Mouse (Mus musculus): Measurements from ENCODE around the gene Chrdl2. TPM values are rescaled to one million over a fixed set of nuclear protein-coding genes. Genes with fewer than 3 reads are reported as not detected.

Chrdl2 gene
- polyA plus RNA-seq, 1 experiment from 2014 or later: not detected

GRCm38 (mm10) chr7:99980132-99980591 is 25.8 kb upstream of the Chrdl2 start, which contains the start of gene Rnf169:
TSS of gene Rnf169 (minus strand) at chr7:99980448.
- H3K9me3 ChIP-seq (replicated peaks; ENCODE audit: control insufficient read depth, low read length): no peaks in the 10 kb centered on the region
- peak within 1 kb of the TSS; percentile 78 for H3K4me3 ChIP-seq (ENCODE audit: low read depth, low read length)
- peak within 1 kb of the TSS; percentile 97 for H3K4me2 ChIP-seq (ENCODE audit: low read depth, low read length)
- peaks cover 9% of the 10 kb centered on the region for H3K4me1 ChIP-seq (ENCODE audit: control insufficient read depth, low read depth, low read length)
- no peaks in the 10 kb centered on the region for H3K27me3 ChIP-seq (ENCODE audit: control insufficient read depth, insufficient read depth, low read depth, low read length)
- H3K9ac ChIP-seq (ENCODE audit: low read depth, low read length): peak within 1 kb of the TSS; percentile 90
- WGBS (ENCODE audit: insufficient replicate concordance): under 1% methylated on average over 47 of the region's 55 CpGs
- peak within 1 kb of the TSS; percentile 77 for H3K27ac ChIP-seq (ENCODE audit: low read length)
- H3K36me3 ChIP-seq (ENCODE audit: control insufficient read depth, insufficient read depth): no peaks in the 10 kb centered on the region
- peak; percentile 89 for ATAC-seq (ENCODE audit: low read depth)

- no peaks in the 10 kb centered on the region for H3K9me3 ChIP-seq (replicated peaks; ENCODE audit: control insufficient read depth, low read length)
- no peak overlapping the region for H3K4me3 ChIP-seq (ENCODE audit: low read depth, low read length)
- 24% methylated on average over 2 of the region's 2 CpGs for WGBS (ENCODE audit: insufficient replicate concordance)
- H3K4me1 ChIP-seq (ENCODE audit: control insufficient read depth, low read depth, low read length): peaks cover 9% of the 10 kb centered on the region
- H3K36me3 ChIP-seq (ENCODE audit: control insufficient read depth, insufficient read depth): no peaks in the 10 kb centered on the region
- ATAC-seq (ENCODE audit: low read depth): no peak
- H3K27me3 ChIP-seq (ENCODE audit: control insufficient read depth, insufficient read depth, low read depth, low read length): no peaks in the 10 kb centered on the region
- H3K27ac ChIP-seq (ENCODE audit: low read length): no peak overlapping the region
- no peak overlapping the region for H3K9ac ChIP-seq (ENCODE audit: low read depth, low read length)
- H3K4me2 ChIP-seq (ENCODE audit: low read depth, low read length): no peak overlapping the region
These were observed 24.7 kb upstream of the Chrdl2 start for GRCm38 (mm10) chr7:99981311-99981710.

GRCm38 (mm10) chr7:99982256-99983242 is 23.4 kb upstream of the Chrdl2 start:
- 67% methylated on average over 13 of the region's 13 CpGs for WGBS (ENCODE audit: insufficient replicate concordance)

GRCm38 (mm10) chr7:99988725-99989124 is 17.2 kb upstream of the Chrdl2 start:
- Histone ChIP-seq H3K4me3 (ENCODE audit: low read depth, low read length) (no peak overlapping the region), H3K9ac (ENCODE audit: low read depth, low read length) (no peak overlapping the region), H3K36me3 (ENCODE audit: control insufficient read depth, insufficient read depth) (no peaks in the 10 kb centered on the region), H3K4me1 (ENCODE audit: control insufficient read depth, low read depth, low read length) (no peaks in the 10 kb centered on the region), H3K27me3 (ENCODE audit: control insufficient read depth, insufficient read depth, low read depth, low read length) (no peaks in the 10 kb centered on the region), H3K4me2 (ENCODE audit: low read depth, low read length) (no peak overlapping the region), H3K27ac (ENCODE audit: low read length) (no peak overlapping the region), H3K9me3 (replicated peaks; ENCODE audit: control insufficient read depth, low read length) (no peaks in the 10 kb centered on the region)
- WGBS (ENCODE audit: insufficient replicate concordance): 7% methylated on average over 4 of the region's 4 CpGs
- ATAC-seq (ENCODE audit: low read depth): no peak

More at GRCm38 (mm10) chr7:99982256-99983242, 23.4 kb upstream of the Chrdl2 start:
- Histone ChIP-seq H3K9me3 (replicated peaks; ENCODE audit: control insufficient read depth, low read length) (no peaks in the 10 kb centered on the region), H3K4me3 (ENCODE audit: low read depth, low read length) (no peak overlapping the region), H3K4me2 (ENCODE audit: low read depth, low read length) (no peak overlapping the region), H3K9ac (ENCODE audit: low read depth, low read length) (no peak overlapping the region), H3K27me3 (ENCODE audit: control insufficient read depth, insufficient read depth, low read depth, low read length) (no peaks in the 10 kb centered on the region), H3K4me1 (ENCODE audit: control insufficient read depth, low read depth, low read length) (peaks cover 9% of the 10 kb centered on the region), H3K36me3 (ENCODE audit: control insufficient read depth, insufficient read depth) (no peaks in the 10 kb centered on the region), H3K27ac (ENCODE audit: low read length) (no peak overlapping the region)
- no peak for ATAC-seq (ENCODE audit: low read depth)

- no peak overlapping the region for H3K9ac ChIP-seq (ENCODE audit: low read depth, low read length)
- no peak overlapping the region for H3K4me3 ChIP-seq (ENCODE audit: low read depth, low read length)
- no peaks in the 10 kb centered on the region for H3K4me1 ChIP-seq (ENCODE audit: control insufficient read depth, low read depth, low read length)
- H3K27ac ChIP-seq (ENCODE audit: low read length): no peak overlapping the region
- no peak for ATAC-seq (ENCODE audit: low read depth)
- H3K4me2 ChIP-seq (ENCODE audit: low read depth, low read length): no peak overlapping the region
- H3K27me3 ChIP-seq (ENCODE audit: control insufficient read depth, insufficient read depth, low read depth, low read length): no peaks in the 10 kb centered on the region
- no peaks in the 10 kb centered on the region for H3K9me3 ChIP-seq (replicated peaks; ENCODE audit: control insufficient read depth, low read length)
- no peaks in the 10 kb centered on the region for H3K36me3 ChIP-seq (ENCODE audit: control insufficient read depth, insufficient read depth)
- WGBS (ENCODE audit: insufficient replicate concordance): 65% methylated on average over 15 of the region's 15 CpGs
These were observed 15.9 kb upstream of the Chrdl2 start for GRCm38 (mm10) chr7:99989844-99990760.

- no peaks in the 10 kb centered on the region for H3K27me3 ChIP-seq (ENCODE audit: control insufficient read depth, insufficient read depth, low read depth, low read length)
- H3K4me1 ChIP-seq (ENCODE audit: control insufficient read depth, low read depth, low read length): no peaks in the 10 kb centered on the region
- no peak overlapping the region for H3K4me3 ChIP-seq (ENCODE audit: low read depth, low read length)
- no peak for ATAC-seq (ENCODE audit: low read depth)
- H3K27ac ChIP-seq (ENCODE audit: low read length): no peak overlapping the region
- no peaks in the 10 kb centered on the region for H3K9me3 ChIP-seq (replicated peaks; ENCODE audit: control insufficient read depth, low read length)
- 54% methylated on average over 8 of the region's 8 CpGs for WGBS (ENCODE audit: insufficient replicate concordance)
- H3K9ac ChIP-seq (ENCODE audit: low read depth, low read length): no peak overlapping the region
- H3K36me3 ChIP-seq (ENCODE audit: control insufficient read depth, insufficient read depth): no peaks in the 10 kb centered on the region
- no peak overlapping the region for H3K4me2 ChIP-seq (ENCODE audit: low read depth, low read length)
These were observed 14.8 kb upstream of the Chrdl2 start for GRCm38 (mm10) chr7:99990990-99991707.

- Histone ChIP-seq H3K4me3 (ENCODE audit: low read depth, low read length) (no peak overlapping the region), H3K36me3 (ENCODE audit: control insufficient read depth, insufficient read depth) (no peaks in the 10 kb centered on the region), H3K4me2 (ENCODE audit: low read depth, low read length) (no peak overlapping the region), H3K9me3 (replicated peaks; ENCODE audit: control insufficient read depth, low read length) (no peaks in the 10 kb centered on the region), H3K4me1 (ENCODE audit: control insufficient read depth, low read depth, low read length) (no peaks in the 10 kb centered on the region), H3K9ac (ENCODE audit: low read depth, low read length) (no peak overlapping the region), H3K27ac (ENCODE audit: low read length) (no peak overlapping the region), H3K27me3 (ENCODE audit: control insufficient read depth, insufficient read depth, low read depth, low read length) (no peaks in the 10 kb centered on the region)
- ATAC-seq (ENCODE audit: low read depth): no peak
- 67% methylated on average over 7 of the region's 7 CpGs for WGBS (ENCODE audit: insufficient replicate concordance)
These were observed 12.8 kb upstream of the Chrdl2 start for GRCm38 (mm10) chr7:99993159-99993558.

- no peaks in the 10 kb centered on the region for H3K36me3 ChIP-seq (ENCODE audit: control insufficient read depth, insufficient read depth)
- ATAC-seq (ENCODE audit: low read depth): no peak
- WGBS (ENCODE audit: insufficient replicate concordance): 19% methylated on average over 7 of the region's 7 CpGs
These were observed 10.8 kb upstream of the Chrdl2 start for GRCm38 (mm10) chr7:99995186-99995585.

More at GRCm38 (mm10) chr7:99995186-99995585, 10.8 kb upstream of the Chrdl2 start:
- Histone ChIP-seq H3K27me3 (ENCODE audit: control insufficient read depth, insufficient read depth, low read depth, low read length) (no peaks in the 10 kb centered on the region), H3K9me3 (replicated peaks; ENCODE audit: control insufficient read depth, low read length) (no peaks in the 10 kb centered on the region), H3K9ac (ENCODE audit: low read depth, low read length) (no peak overlapping the region), H3K4me2 (ENCODE audit: low read depth, low read length) (no peak overlapping the region), H3K27ac (ENCODE audit: low read length) (no peak overlapping the region), H3K4me3 (ENCODE audit: low read depth, low read length) (no peak overlapping the region), H3K4me1 (ENCODE audit: control insufficient read depth, low read depth, low read length) (no peaks in the 10 kb centered on the region)

All from liver, embryonic 16.5 days (tissue).